Mouse (Mus musculus) spleen, adult 2 months (tissue): ENCODE measurements around the gene Pim1. TPM values are rescaled to one million over a fixed set of nuclear protein-coding genes. Genes with fewer than 3 reads are reported as not detected.

Experiments used
- DNase-seq, 2 experiments: peaks; one replicate each; pipeline versions ENCODE4 v3.0.0 to v3.0.0-alpha.2; 2012 to 2021; ENCODE audit warnings: low spot score in 2 of 2, low read depth in 1 of 2
- H3K27ac ChIP-seq: fragments of 200-500 bp; 2 replicates; pipeline ENCODE4 v1.5.1; 2012; ENCODE audit warnings: low read length, inconsistent platforms; ENCODE audit not compliant: insufficient read depth
- H3K27me3 ChIP-seq: fragments of 200-500 bp; 2 replicates; pipeline ENCODE4 v1.6.1; 2012; ENCODE audit warnings: mild to moderate bottlenecking, moderate library complexity, low read length, inconsistent platforms; ENCODE audit not compliant: control insufficient read depth, insufficient read depth
- H3K36me3 ChIP-seq: fragments of 200-500 bp; 2 replicates; pipeline ENCODE4 v1.6.1; 2012; ENCODE audit warnings: mild to moderate bottlenecking, low read length, inconsistent platforms; ENCODE audit not compliant: control insufficient read depth, insufficient read depth
- H3K4me1 ChIP-seq: fragments of 200-500 bp; 2 replicates; pipeline ENCODE4 v1.6.1; 2011; ENCODE audit warnings: inconsistent platforms; ENCODE audit not compliant: control insufficient read depth, insufficient read depth, insufficient read length
- H3K4me3 ChIP-seq: fragments of 200-500 bp; 2 replicates; pipeline ENCODE4 v1.5.1; 2011; ENCODE audit warnings: mild to moderate bottlenecking, inconsistent platforms; ENCODE audit not compliant: insufficient read depth, insufficient read length; ENCODE audit errors: extremely low read depth
- CTCF ChIP-seq: fragments of 200-500 bp; IDR thresholded peaks from 2 replicates; pipeline ENCODE4 v1.5.1; 2011; ENCODE audit warnings: mild to moderate bottlenecking, inconsistent platforms; ENCODE audit not compliant: insufficient read depth, insufficient read length, insufficient replicate concordance; ENCODE audit errors: extremely low read depth
- POLR2A ChIP-seq: fragments of 200-500 bp; IDR thresholded peaks from 2 replicates; pipeline ENCODE4 v1.6.1; 2011; ENCODE audit warnings: low read depth, low read length, inconsistent platforms
- WGBS: fragments of 180-500 bp; shearing (Covaris S2); methylation state at CpG from one replicate; pipeline ENCODE4 v1.1.7; 2018; 5-methylcytosine and 5-hydroxymethylcytosine counted together
- polyA plus RNA-seq: library from polyadenylated mRNA; depleted of rRNA; stranded (reverse); fragments of >200 nt; gene quantifications from 2 replicates; pipeline ENCODE4 v1.2.3, GENCODE M21; 2012; rRNA removed

The Pim1 gene
- 56.6 and 90.2 TPM in 2 replicates for polyA plus RNA-seq

DNA sequence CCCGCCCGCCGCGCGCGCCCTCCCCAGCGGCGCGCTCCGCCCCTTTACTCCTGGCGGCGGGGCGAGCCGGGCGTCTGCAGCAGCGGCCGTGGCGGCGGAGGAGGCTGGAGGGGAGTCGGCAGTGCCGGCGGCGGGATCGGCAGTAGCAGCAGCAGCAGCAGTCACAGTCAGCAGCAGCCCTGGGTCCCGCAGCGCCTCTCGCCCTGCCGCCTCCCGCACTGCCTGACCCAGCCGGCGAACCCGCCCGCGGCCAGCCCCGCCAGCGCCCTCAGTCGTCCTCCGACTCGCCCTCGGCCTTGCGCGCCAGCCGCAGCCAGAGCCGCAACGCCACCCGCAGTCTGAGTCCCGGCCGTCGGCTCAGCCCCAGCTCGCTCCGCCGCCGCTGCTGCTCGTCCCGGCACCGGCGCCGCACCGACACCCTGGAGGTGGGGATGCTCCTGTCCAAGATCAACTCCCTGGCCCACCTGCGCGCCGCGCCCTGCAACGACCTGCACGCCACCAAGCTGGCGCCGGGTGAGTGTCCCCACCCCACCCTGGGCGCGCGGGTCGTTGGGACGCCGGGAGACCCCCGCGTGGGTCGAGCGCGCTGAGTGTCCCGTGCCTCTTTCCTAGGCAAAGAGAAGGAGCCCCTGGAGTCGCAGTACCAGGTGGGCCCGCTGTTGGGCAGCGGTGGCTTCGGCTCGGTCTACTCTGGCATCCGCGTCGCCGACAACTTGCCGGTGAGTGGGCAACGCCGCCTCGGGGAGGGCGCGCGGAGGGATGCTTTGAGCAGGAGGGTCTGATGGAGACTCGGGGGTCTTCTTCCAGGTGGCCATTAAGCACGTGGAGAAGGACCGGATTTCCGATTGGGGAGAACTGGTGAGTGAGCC, at the start of gene Pim1:
Gene Pim1, plus strand, starts transcription at position 41 of the 869 bp plus-strand sequence.
- H3K27ac ChIP-seq: peak within 1 kb of the TSS; percentile 91
- under 1% methylated on average over 75 of the region's 99 CpGs for WGBS
- peak; percentile 97 for TF ChIP-seq POLR2A
- no peak for TF ChIP-seq CTCF
- H3K27me3 ChIP-seq: no peaks in the 10 kb centered on the region
- DNase-seq: no peak
- peaks cover 16% of the 10 kb centered on the region for H3K36me3 ChIP-seq
- H3K4me1 ChIP-seq: peaks cover 14% of the 10 kb centered on the region
- peak within 1 kb of the TSS; percentile 93 for H3K4me3 ChIP-seq

DNA sequence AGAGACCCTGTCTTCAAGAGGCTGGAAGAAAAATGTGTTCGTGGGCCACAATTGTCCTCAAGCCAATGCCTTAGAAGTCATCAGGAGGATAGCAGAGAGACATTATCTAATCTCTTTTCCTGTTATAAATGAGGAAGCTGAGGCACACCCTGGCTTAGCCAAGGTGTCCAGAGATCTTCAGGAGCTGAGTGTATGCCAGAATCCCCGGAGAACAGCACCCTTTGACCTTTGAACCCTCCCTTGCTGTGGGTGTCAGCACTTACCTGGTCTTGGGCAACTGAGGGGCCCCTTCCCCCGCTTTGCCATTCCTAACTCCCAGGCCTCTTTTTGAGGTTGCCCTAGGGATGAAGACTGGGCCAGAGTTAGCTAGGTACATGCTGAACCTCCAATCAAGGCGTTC, 49.0 kb upstream of the Pim1 start:
- H3K27ac ChIP-seq: no peak overlapping the region
- no peak for TF ChIP-seq CTCF
- no peak for TF ChIP-seq POLR2A
- no peak overlapping the region for H3K4me3 ChIP-seq
- peaks cover 7% of the 10 kb centered on the region for H3K4me1 ChIP-seq
- no peaks in the 10 kb centered on the region for H3K36me3 ChIP-seq
- DNase-seq: no peak
- WGBS: 77% methylated on average over 4 of the region's 4 CpGs
- no peaks in the 10 kb centered on the region for H3K27me3 ChIP-seq

DNA sequence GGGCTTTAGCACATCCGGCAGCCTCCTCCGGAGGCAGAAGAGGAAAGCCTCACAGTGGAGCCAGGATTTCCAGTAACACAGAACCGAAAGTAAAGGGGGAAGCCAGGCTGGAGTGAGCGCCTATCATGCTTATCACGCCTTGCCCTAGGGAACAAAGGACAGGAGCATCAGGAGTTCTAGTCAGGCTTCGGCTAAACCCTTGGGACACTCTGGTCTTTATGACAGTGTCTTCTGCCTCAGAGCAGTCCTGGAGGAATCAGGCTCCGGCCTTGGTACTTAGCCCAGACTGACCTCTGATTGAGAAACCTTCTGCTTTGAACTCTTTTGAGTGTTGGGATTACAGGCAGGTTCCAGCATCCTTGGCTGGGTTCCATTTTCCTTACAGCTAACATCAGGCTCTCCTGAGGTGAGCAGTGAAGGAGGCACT, 48.4 kb upstream of the Pim1 start:
- Histone ChIP-seq H3K4me3 (no peak overlapping the region), H3K4me1 (peaks cover 3% of the 10 kb centered on the region), H3K27ac (peak overlapping the region; percentile 41; the same call in 1 of the 2 replicates), H3K36me3 (no peaks in the 10 kb centered on the region), H3K27me3 (no peaks in the 10 kb centered on the region)
- TF ChIP-seq POLR2A: no peak
- TF ChIP-seq CTCF: no peak
- WGBS: 67% methylated on average over 7 of the region's 7 CpGs
- no peak for DNase-seq

DNA sequence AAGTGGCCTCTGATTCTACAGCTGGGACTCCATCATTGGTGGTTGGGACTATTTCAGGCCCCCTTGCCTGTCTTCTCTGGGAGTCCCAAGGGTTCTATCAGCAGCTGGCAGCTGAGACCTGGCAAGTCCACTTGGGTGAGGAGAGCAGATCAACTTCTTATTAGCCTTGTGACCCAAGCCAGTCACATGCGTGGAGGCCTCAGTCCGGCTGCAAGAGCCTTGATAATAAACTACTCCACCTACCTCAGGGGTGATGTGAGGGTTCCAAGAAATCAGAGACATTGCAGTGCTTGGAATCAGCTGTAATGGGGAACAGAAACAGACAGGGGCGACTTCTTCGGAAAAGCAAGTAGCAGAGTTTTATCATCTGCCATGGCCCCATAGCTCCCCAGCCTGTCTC, 46.8 kb upstream of the Pim1 start:
- H3K27me3 ChIP-seq: no peaks in the 10 kb centered on the region
- TF ChIP-seq CTCF (no peak), POLR2A (no peak)
- no peak overlapping the region for H3K4me3 ChIP-seq
- DNase-seq: no peak
- 73% methylated on average over 4 of the region's 4 CpGs for WGBS
- H3K36me3 ChIP-seq: no peaks in the 10 kb centered on the region
- no peaks in the 10 kb centered on the region; the same call in 1 of the 2 replicates for H3K4me1 ChIP-seq
- no peak overlapping the region for H3K27ac ChIP-seq

DNA sequence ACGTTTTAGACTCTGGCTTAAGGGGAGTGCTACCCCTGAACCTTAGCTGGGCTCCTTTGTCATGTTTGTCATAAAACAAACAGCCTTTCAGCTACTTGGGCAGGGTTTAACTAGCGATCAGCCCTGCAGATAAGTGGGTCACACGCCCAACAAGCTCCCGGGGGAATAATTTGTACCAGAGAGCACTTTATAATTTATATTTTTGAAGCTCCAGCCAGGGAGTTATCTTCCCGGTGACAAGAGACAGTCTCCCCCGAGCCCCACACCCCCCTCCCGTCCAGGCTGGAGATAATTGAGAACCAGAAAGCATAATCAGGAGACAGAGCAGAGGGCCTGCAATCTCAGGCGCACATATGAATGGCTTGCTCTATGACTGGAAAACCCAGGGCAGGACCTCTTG, 45.5 kb upstream of the Pim1 start:
- no peak for DNase-seq
- Histone ChIP-seq H3K4me1 (no peaks in the 10 kb centered on the region), H3K27me3 (no peaks in the 10 kb centered on the region), H3K36me3 (no peaks in the 10 kb centered on the region), H3K4me3 (no peak overlapping the region), H3K27ac (no peak overlapping the region)
- 72% methylated on average over 8 of the region's 8 CpGs for whole genome bisulfite sequencing
- TF ChIP-seq POLR2A (no peak), CTCF (no peak)

DNA sequence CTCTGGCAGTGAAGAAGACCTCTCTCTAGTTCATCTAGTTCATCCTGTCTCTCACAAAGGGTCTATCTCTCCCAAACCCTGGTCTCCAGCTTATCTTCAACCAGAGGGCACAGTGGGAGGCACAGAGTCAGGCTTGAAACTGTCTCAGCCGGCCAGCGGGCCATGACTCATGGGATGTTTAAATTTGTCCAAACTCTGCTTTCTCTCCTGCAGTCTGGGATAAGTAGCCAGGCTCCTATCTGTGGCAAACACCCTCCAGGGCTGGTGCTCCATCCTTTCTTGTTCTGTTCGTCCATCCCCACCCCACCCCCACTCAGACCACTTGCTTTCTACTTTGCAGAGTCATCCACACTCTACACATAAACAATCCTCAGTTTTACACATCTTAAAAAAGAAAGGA, 43.2 kb upstream of the Pim1 start:
- DNase-seq: no peak
- TF ChIP-seq POLR2A (no peak), CTCF (no peak)
- H3K36me3 ChIP-seq: no peaks in the 10 kb centered on the region
- no peak overlapping the region for H3K4me3 ChIP-seq
- WGBS: 80% methylated on average over 3 of the region's 3 CpGs
- H3K4me1 ChIP-seq: no peaks in the 10 kb centered on the region
- H3K27me3 ChIP-seq: no peaks in the 10 kb centered on the region
- H3K27ac ChIP-seq: peak overlapping the region; percentile 44; the same call in 1 of the 2 replicates

DNA sequence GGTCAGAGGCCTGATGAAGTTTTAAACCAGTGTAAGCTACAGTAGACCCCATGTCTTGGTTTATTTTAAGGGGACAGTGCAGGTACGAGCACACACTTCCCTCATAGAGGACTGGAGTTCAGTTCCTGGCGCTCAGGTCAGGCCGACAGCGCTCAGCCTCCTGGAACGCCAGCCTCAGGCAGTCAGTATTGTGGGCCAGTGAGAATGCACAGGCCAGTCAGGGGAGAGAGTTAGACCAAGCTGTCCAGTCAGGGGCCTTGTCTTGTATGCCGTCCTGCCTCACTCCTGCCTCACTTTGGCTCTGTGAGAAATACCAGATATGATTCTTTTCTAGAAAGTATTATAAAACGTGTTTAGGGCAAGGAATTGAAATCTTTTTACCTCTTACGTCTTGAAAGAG, 42.5 kb upstream of the Pim1 start:
- H3K36me3 ChIP-seq: no peaks in the 10 kb centered on the region
- WGBS: 90% methylated on average over 8 of the region's 8 CpGs
- no peak for DNase-seq
- no peaks in the 10 kb centered on the region for H3K4me1 ChIP-seq
- H3K4me3 ChIP-seq: no peak overlapping the region
- no peak overlapping the region for H3K27ac ChIP-seq
- TF ChIP-seq POLR2A (no peak), CTCF (no peak)
- H3K27me3 ChIP-seq: no peaks in the 10 kb centered on the region
